Mouse (Mus musculus) brain, embryonic 14.5 days (tissue): ENCODE results near the gene Tmem235. TPM values are rescaled to one million over a fixed set of nuclear protein-coding genes. Genes with fewer than 3 reads are reported as not detected.
A peak's percentile ranks its signal among the peaks of the same experiment; 100 is the strongest.

Source experiments
- DNase-seq: peaks from one replicate; pipeline ENCODE4 v3.0.0-alpha.2; 2011; ENCODE audit warnings: low read depth
- CTCF ChIP-seq: fragments of 200-500 bp; IDR thresholded peaks from 2 replicates; pipeline ENCODE4 v1.5.1; 2012; ENCODE audit warnings: inconsistent platforms, mild to moderate bottlenecking, moderate library complexity, borderline replicate concordance; ENCODE audit not compliant: insufficient read depth, insufficient read length; ENCODE audit errors: extremely low read depth
- POLR2A ChIP-seq: fragments of 200-500 bp; IDR thresholded peaks from 2 replicates; pipeline ENCODE4 v1.6.1; 2012; ENCODE audit warnings: mild to moderate bottlenecking, inconsistent platforms, borderline replicate concordance; ENCODE audit not compliant: poor library complexity, insufficient read depth, insufficient read length, severe bottlenecking; ENCODE audit errors: extremely low read depth
- polyA plus RNA-seq: library from polyadenylated mRNA; depleted of rRNA; stranded (reverse); fragments of >200 nt; gene quantifications from 2 replicates; pipeline ENCODE4 v1.2.3, GENCODE M21; 2012; rRNA removed

The Tmem235 gene
- polyA plus RNA-seq, 1 experiment: 0.10 TPM

DNA sequence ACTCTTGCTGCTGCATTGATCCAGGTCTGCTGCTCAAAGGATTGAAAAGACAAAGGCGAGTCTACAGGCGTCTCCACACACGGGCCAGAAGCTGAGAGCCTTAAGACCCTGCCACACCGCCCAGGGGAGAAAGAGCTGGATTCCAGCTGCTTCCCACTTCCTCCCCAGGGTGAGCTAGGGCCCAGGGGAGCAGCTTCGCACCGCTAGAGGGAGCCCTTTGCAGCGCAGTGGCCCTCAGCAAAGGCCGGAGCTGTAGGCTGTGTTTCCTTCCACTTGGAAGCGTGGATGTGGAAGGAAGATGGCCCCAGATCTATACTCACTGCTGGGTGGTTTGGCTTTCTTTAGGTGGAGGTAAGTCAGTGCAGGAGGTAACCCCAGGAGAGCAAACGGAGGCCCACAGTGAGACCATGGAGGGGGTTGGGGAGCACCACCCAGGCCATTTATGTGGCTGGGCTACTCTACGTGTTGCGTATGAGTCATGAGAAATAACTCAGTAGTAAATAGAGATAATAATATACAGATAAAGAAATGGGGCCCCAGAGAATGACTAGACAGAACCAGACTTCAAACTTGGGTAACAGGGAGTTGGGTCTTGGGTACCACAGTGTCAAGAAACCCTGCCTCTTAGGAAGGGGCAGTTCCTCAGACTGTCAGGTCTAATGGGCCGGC lies 52.3 kb downstream of the Tmem235 start:
- peak; percentile 75 for DNase-seq
- TF ChIP-seq CTCF (peak; percentile 89), POLR2A (no peak)

- TF ChIP-seq CTCF: no peak
- TF ChIP-seq POLR2A: no peak
Observed at GRCm38 (mm10) chr11:117914531-117914930, 54.0 kb downstream of the Tmem235 start.

More at GRCm38 (mm10) chr11:117914531-117914930, 54.0 kb downstream of the Tmem235 start:
- no peak for DNase-seq

Other genes with a start within 250 kb of the Tmem235 start
- gene Tnrc6c, start 206.5 kb upstream of the Tmem235 start, polyA plus RNA-seq: 54.3 and 82.0 TPM in 2 replicates
- gene Tmc8, start 78.7 kb upstream of the Tmem235 start, polyA plus RNA-seq: 1.3 and 1.9 TPM in 2 replicates
- gene Tmc6, start 78.6 kb upstream of the Tmem235 start, polyA plus RNA-seq: 4.3 and 4.8 TPM in 2 replicates
- gene 6030468B19Rik, start 63.1 kb upstream of the Tmem235 start, polyA plus RNA-seq: 0.07 and 0.10 TPM in 2 replicates
- gene Gm20708, start 51.1 kb upstream of the Tmem235 start, polyA plus RNA-seq: 0.11 and 1.2 TPM in 2 replicates
- 12.9 and 13.6 TPM in 2 replicates for gene Syngr2, start 51.1 kb upstream of the Tmem235 start, polyA plus RNA-seq
- 4.5 and 6.7 TPM in 2 replicates for gene Afmid, start 34.8 kb upstream of the Tmem235 start, polyA plus RNA-seq
- 31.1 and 76.6 TPM in 2 replicates for gene Tk1, start 34.7 kb upstream of the Tmem235 start, polyA plus RNA-seq
- gene Birc5, start 11.5 kb upstream of the Tmem235 start, polyA plus RNA-seq: 31.8 and 61.9 TPM in 2 replicates
- 5.5 and 5.6 TPM in 2 replicates for gene Tha1, start 12.7 kb downstream of the Tmem235 start, polyA plus RNA-seq
- 8.4 and 13.6 TPM in 2 replicates for gene Socs3, start 109.3 kb downstream of the Tmem235 start, polyA plus RNA-seq
- gene Pgs1, start 125.5 kb downstream of the Tmem235 start, polyA plus RNA-seq: 48.5 and 55.7 TPM in 2 replicates